Mouse (Mus musculus) midbrain, embryonic 13.5 days (tissue): Measurements from ENCODE around the gene Sumo1. TPM values are rescaled to one million over a fixed set of nuclear protein-coding genes. Genes with fewer than 3 reads are reported as not detected.

Experiments
- ATAC-seq: fragments of 200-750 bp; cut with Nextera tagmentation; 2 replicates; pipeline ENCODE4 v1.8.0; 2017; ENCODE audit warnings: mild to moderate bottlenecking, moderate TSS enrichment, moderate library complexity
- H3K27ac ChIP-seq: fragments of 300-500 bp; sonication (generic); 2 replicates; pipeline ENCODE4 v1.5.1; 2015; ENCODE audit warnings: inconsistent platforms, mild to moderate bottlenecking, moderate library complexity
- H3K27me3 ChIP-seq: fragments of 300-500 bp; sonication (generic); 2 replicates; pipeline ENCODE4 v1.6.1; 2015; ENCODE audit warnings: mild to moderate bottlenecking, inconsistent platforms
- H3K36me3 ChIP-seq: fragments of 300-500 bp; sonication (generic); 2 replicates; pipeline ENCODE4 v1.6.1; 2015; ENCODE audit warnings: mild to moderate bottlenecking, inconsistent platforms
- H3K4me1 ChIP-seq: fragments of 300-500 bp; sonication (generic); replicated peaks from 2 replicates; pipeline ENCODE4 v1.6.1; 2015; ENCODE audit warnings: inconsistent platforms
- H3K4me2 ChIP-seq: fragments of 300-500 bp; sonication (generic); replicated peaks from 2 replicates; pipeline ENCODE4 v1.6.1; 2015; ENCODE audit warnings: moderate library complexity, mild to moderate bottlenecking, inconsistent platforms
- H3K4me3 ChIP-seq: fragments of 300-500 bp; sonication (generic); replicated peaks from 2 replicates; pipeline ENCODE4 v1.5.1; 2015; ENCODE audit warnings: mild to moderate bottlenecking, inconsistent platforms
- H3K9ac ChIP-seq: fragments of 300-500 bp; sonication (generic); replicated peaks from 2 replicates; pipeline ENCODE4 v1.6.1; 2015; ENCODE audit warnings: mild to moderate bottlenecking, inconsistent platforms
- H3K9me3 ChIP-seq: fragments of 300-500 bp; sonication (generic); 2 replicates; pipeline ENCODE4 v1.6.1; 2016; ENCODE audit warnings: mild to moderate bottlenecking, inconsistent platforms
- WGBS: fragments of 180-500 bp; shearing (Covaris S2); methylation state at CpG from one replicate; pipeline ENCODE4 v1.1.7; 2015; 5-methylcytosine and 5-hydroxymethylcytosine counted together
- polyA plus RNA-seq: library from polyadenylated mRNA; unstranded; fragments of >200 nt; fragmentation: Nextera tagmentation; extraction: Ambion mirVana; gene quantifications from 2 replicates; pipeline ENCODE4 v1.2.1, GENCODE M21; 2015

Sumo1 gene
- polyA plus RNA-seq, 1 experiment from 2014 or later: 453 TPM

DNA sequence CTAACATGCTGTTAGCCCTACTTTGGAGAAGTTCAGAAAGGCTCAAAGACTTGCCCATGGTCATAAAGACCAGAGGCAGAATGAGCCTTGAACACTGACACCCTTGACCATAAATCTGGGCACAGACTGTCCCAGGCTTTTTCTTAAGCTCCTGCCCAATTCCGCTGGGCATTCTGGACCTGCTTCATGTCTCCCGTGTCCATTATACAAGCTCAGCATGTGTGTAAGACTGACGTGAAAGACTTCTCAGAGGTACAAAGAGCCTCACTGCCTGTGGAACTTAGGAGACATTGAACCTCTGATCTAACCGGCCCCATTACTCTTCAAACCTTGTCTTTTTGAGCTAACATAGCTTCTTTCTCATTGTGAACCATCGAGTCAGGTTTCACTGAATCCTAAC lies 132.3 kb downstream of the Sumo1 start:
- peaks cover 23% of the 10 kb centered on the region for H3K4me1 ChIP-seq
- H3K27me3 ChIP-seq: no peaks in the 10 kb centered on the region
- ATAC-seq: no peak
- no peaks in the 10 kb centered on the region for H3K36me3 ChIP-seq
- H3K9ac ChIP-seq: no peak overlapping the region
- 89% methylated on average over 5 of the region's 5 CpGs for WGBS
- no peak overlapping the region for H3K4me3 ChIP-seq
- H3K9me3 ChIP-seq: no peaks in the 10 kb centered on the region
- no peak overlapping the region for H3K4me2 ChIP-seq
- H3K27ac ChIP-seq: no peak overlapping the region

Other genes starting within 250 kb of the Sumo1 start
- 2.7 and 4.0 TPM in 2 replicates for gene Fzd7, start 188.4 kb downstream of the Sumo1 start, polyA plus RNA-seq
- gene Gm973, start 154.6 kb downstream of the Sumo1 start, polyA plus RNA-seq: 7.2 and 8.8 TPM in 2 replicates
- gene Nop58, start 14.1 kb upstream of the Sumo1 start, polyA plus RNA-seq: 182 and 192 TPM in 2 replicates
- gene Bmpr2, start 92.6 kb upstream of the Sumo1 start, polyA plus RNA-seq: 10.9 and 13.0 TPM in 2 replicates
- gene Fam117b, start 242.2 kb upstream of the Sumo1 start, polyA plus RNA-seq: 27.6 and 29.1 TPM in 2 replicates